Mouse (Mus musculus): Measurements from ENCODE around the gene Psmd12.

DNA sequence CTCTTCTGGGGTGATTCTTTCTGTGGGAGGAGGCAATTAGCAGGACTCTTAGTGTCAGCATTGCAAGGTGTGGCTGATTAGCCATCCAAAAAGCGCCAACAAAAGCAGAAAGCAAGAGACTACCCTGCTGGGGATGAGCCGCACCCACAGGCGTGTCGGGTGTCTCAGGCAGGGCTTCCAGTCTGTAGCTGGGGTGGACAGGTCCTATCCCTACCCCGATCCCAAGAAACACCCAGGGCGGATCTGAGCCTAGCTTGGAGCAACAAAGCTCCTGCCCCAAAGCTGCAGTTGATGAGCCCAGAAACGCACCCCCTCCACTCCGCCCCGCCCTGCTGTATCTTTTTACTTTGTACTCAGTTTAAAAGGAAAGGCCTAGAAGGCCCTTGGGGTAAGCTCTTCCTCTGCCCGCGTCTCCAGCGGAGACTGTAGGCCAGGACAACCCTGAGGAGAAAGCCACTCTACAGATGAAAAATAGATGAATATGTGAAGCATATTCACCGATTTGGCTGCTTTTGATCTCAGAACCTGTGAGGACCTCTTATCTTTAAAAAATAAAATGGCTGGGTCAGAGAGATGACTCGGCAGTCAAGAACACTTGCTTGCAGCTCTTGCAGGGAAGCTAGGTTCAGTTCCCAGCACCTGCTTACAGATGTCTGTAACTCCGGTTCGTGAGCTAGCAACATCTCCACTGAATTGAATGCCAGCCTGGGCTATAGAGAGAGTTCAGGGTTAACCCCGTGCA is 29.9 kb upstream of the Psmd12 start:
- TF ChIP-seq EP300 (IDR thresholded peaks at IDR 0.05), result no peak
- TF ChIP-seq CTCF (IDR thresholded peaks at IDR 0.05), result no peak
